Mouse (Mus musculus): Measurements from ENCODE around the gene Il17re. TPM values are rescaled to one million over a fixed set of nuclear protein-coding genes. Genes with fewer than 3 reads are reported as not detected.

Gene Il17re
- 0.21 and 0.28 TPM in 2 replicates for polyA plus RNA-seq (2014; fragmentation: Nextera tagmentation; extraction: Ambion mirVana)

GRCm38 (mm10) chr6:113457952-113458534 is at the start of gene Il17re:
Gene Il17re (plus strand): TSS chr6:113458484.
- Histone ChIP-seq H3K27me3 (ENCODE audit: control insufficient read depth, insufficient read depth, low read length) (no peaks in the 10 kb centered on the region), H3K4me3 (ENCODE audit: low read depth, low read length) (no peak within 1 kb of the TSS), H3K9ac (replicated peaks; ENCODE audit: low read depth, low read length) (no peak within 1 kb of the TSS), H3K27ac (ENCODE audit: low read depth, low read length) (no peak within 1 kb of the TSS), H3K4me2 (ENCODE audit: low read depth, low read length) (no peak within 1 kb of the TSS), H3K36me3 (ENCODE audit: control insufficient read depth, insufficient read depth, low read length) (no peaks in the 10 kb centered on the region), H3K9me3 (ENCODE audit: control insufficient read depth, low read length) (no peaks in the 10 kb centered on the region), H3K4me1 (ENCODE audit: control insufficient read depth, insufficient read depth, low read length) (no peaks in the 10 kb centered on the region)
- WGBS = 78% methylated on average over 10 of the region's 10 CpGs
- no peak for ATAC-seq (ENCODE audit: low read depth)

GRCm38 (mm10) chr6:113410001-113410400 is 48.3 kb upstream of the Il17re start:
- Histone ChIP-seq H3K27ac (ENCODE audit: low read depth, low read length) (no peak overlapping the region), H3K9me3 (ENCODE audit: control insufficient read depth, low read length) (no peaks in the 10 kb centered on the region), H3K9ac (replicated peaks; ENCODE audit: low read depth, low read length) (no peak overlapping the region), H3K36me3 (ENCODE audit: control insufficient read depth, insufficient read depth, low read length) (peaks cover 3% of the 10 kb centered on the region; the same call in 1 of the 2 replicates), H3K27me3 (ENCODE audit: control insufficient read depth, insufficient read depth, low read length) (no peaks in the 10 kb centered on the region), H3K4me2 (ENCODE audit: low read depth, low read length) (no peak overlapping the region), H3K4me1 (ENCODE audit: control insufficient read depth, insufficient read depth, low read length) (no peaks in the 10 kb centered on the region), H3K4me3 (ENCODE audit: low read depth, low read length) (no peak overlapping the region)
- WGBS = 69% methylated on average over 1 of the region's 1 CpGs
- no peak for ATAC-seq (ENCODE audit: low read depth)

GRCm38 (mm10) chr6:113416416-113416815 is 41.9 kb upstream of the Il17re start:
- Histone ChIP-seq H3K36me3 (ENCODE audit: control insufficient read depth, insufficient read depth, low read length) (peaks cover 4% of the 10 kb centered on the region; the same call in 1 of the 2 replicates), H3K9ac (replicated peaks; ENCODE audit: low read depth, low read length) (no peak overlapping the region), H3K27me3 (ENCODE audit: control insufficient read depth, insufficient read depth, low read length) (no peaks in the 10 kb centered on the region), H3K27ac (ENCODE audit: low read depth, low read length) (no peak overlapping the region), H3K4me2 (ENCODE audit: low read depth, low read length) (no peak overlapping the region), H3K4me1 (ENCODE audit: control insufficient read depth, insufficient read depth, low read length) (peaks cover 11% of the 10 kb centered on the region), H3K9me3 (ENCODE audit: control insufficient read depth, low read length) (no peaks in the 10 kb centered on the region), H3K4me3 (ENCODE audit: low read depth, low read length) (no peak overlapping the region)
- ATAC-seq (ENCODE audit: low read depth) = no peak
- 73% methylated on average over 5 of the region's 5 CpGs for WGBS

GRCm38 (mm10) chr6:113418441-113419198 is 39.7 kb upstream of the Il17re start:
- peaks cover 11% of the 10 kb centered on the region for H3K4me1 ChIP-seq (ENCODE audit: control insufficient read depth, insufficient read depth, low read length)
- WGBS = 15% methylated on average over 16 of the region's 16 CpGs
- peak overlapping the region; percentile 58 for H3K9ac ChIP-seq (replicated peaks; ENCODE audit: low read depth, low read length)
- H3K4me2 ChIP-seq (ENCODE audit: low read depth, low read length) = peak overlapping the region; percentile 95
- H3K27me3 ChIP-seq (ENCODE audit: control insufficient read depth, insufficient read depth, low read length) = no peaks in the 10 kb centered on the region
- no peaks in the 10 kb centered on the region for H3K9me3 ChIP-seq (ENCODE audit: control insufficient read depth, low read length)
- peaks cover 4% of the 10 kb centered on the region; the same call in 1 of the 2 replicates for H3K36me3 ChIP-seq (ENCODE audit: control insufficient read depth, insufficient read depth, low read length)
- H3K27ac ChIP-seq (ENCODE audit: low read depth, low read length) = no peak overlapping the region; the same call in 1 of the 2 replicates
- H3K4me3 ChIP-seq (ENCODE audit: low read depth, low read length) = peak overlapping the region; percentile 54
- ATAC-seq (ENCODE audit: low read depth) = peak; percentile 66

- WGBS = under 1% methylated on average over 25 of the region's 25 CpGs
- peak within 1 kb of the TSS; percentile 95 for H3K4me2 ChIP-seq (ENCODE audit: low read depth, low read length)
- no peaks in the 10 kb centered on the region for H3K9me3 ChIP-seq (ENCODE audit: control insufficient read depth, low read length)
- H3K4me1 ChIP-seq (ENCODE audit: control insufficient read depth, insufficient read depth, low read length) = peaks cover 11% of the 10 kb centered on the region
- ATAC-seq (ENCODE audit: low read depth) = peak; percentile 99
- H3K36me3 ChIP-seq (ENCODE audit: control insufficient read depth, insufficient read depth, low read length) = peaks cover 4% of the 10 kb centered on the region; the same call in 1 of the 2 replicates
- H3K4me3 ChIP-seq (ENCODE audit: low read depth, low read length) = peak within 1 kb of the TSS; percentile 54
- peak within 1 kb of the TSS; percentile 60; the same call in 1 of the 2 replicates for H3K27ac ChIP-seq (ENCODE audit: low read depth, low read length)
- peak within 1 kb of the TSS; percentile 58 for H3K9ac ChIP-seq (replicated peaks; ENCODE audit: low read depth, low read length)
- no peaks in the 10 kb centered on the region for H3K27me3 ChIP-seq (ENCODE audit: control insufficient read depth, insufficient read depth, low read length)
Measured at GRCm38 (mm10) chr6:113419199-113419587, 39.1 kb upstream of the Il17re start, which contains the start of gene Rpusd3. Gene Rpusd3 (minus strand): TSS chr6:113419340.

- H3K27ac ChIP-seq (ENCODE audit: low read depth, low read length) = no peak overlapping the region
- WGBS = 85% methylated on average over 4 of the region's 4 CpGs
- H3K9ac ChIP-seq (replicated peaks; ENCODE audit: low read depth, low read length) = no peak overlapping the region
- no peak overlapping the region for H3K4me2 ChIP-seq (ENCODE audit: low read depth, low read length)
- no peak overlapping the region for H3K4me3 ChIP-seq (ENCODE audit: low read depth, low read length)
- no peak for ATAC-seq (ENCODE audit: low read depth)
- peaks cover 7% of the 10 kb centered on the region for H3K4me1 ChIP-seq (ENCODE audit: control insufficient read depth, insufficient read depth, low read length)
- H3K9me3 ChIP-seq (ENCODE audit: control insufficient read depth, low read length) = no peaks in the 10 kb centered on the region
- no peaks in the 10 kb centered on the region for H3K36me3 ChIP-seq (ENCODE audit: control insufficient read depth, insufficient read depth, low read length)
- H3K27me3 ChIP-seq (ENCODE audit: control insufficient read depth, insufficient read depth, low read length) = no peaks in the 10 kb centered on the region
Measured at GRCm38 (mm10) chr6:113423000-113423399, 35.3 kb upstream of the Il17re start.

- no peak overlapping the region for H3K9ac ChIP-seq (replicated peaks; ENCODE audit: low read depth, low read length)
- no peak overlapping the region for H3K27ac ChIP-seq (ENCODE audit: low read depth, low read length)
- H3K9me3 ChIP-seq (ENCODE audit: control insufficient read depth, low read length) = no peaks in the 10 kb centered on the region
- no peak for ATAC-seq (ENCODE audit: low read depth)
- 90% methylated on average over 7 of the region's 7 CpGs for WGBS
- H3K4me2 ChIP-seq (ENCODE audit: low read depth, low read length) = no peak overlapping the region
- no peaks in the 10 kb centered on the region for H3K27me3 ChIP-seq (ENCODE audit: control insufficient read depth, insufficient read depth, low read length)
- no peak overlapping the region for H3K4me3 ChIP-seq (ENCODE audit: low read depth, low read length)
- H3K36me3 ChIP-seq (ENCODE audit: control insufficient read depth, insufficient read depth, low read length) = no peaks in the 10 kb centered on the region
- no peaks in the 10 kb centered on the region for H3K4me1 ChIP-seq (ENCODE audit: control insufficient read depth, insufficient read depth, low read length)
Measured at GRCm38 (mm10) chr6:113424187-113424586, 34.1 kb upstream of the Il17re start.

- Histone ChIP-seq H3K4me3 (ENCODE audit: low read depth, low read length) (no peak overlapping the region), H3K4me2 (ENCODE audit: low read depth, low read length) (no peak overlapping the region), H3K36me3 (ENCODE audit: control insufficient read depth, insufficient read depth, low read length) (no peaks in the 10 kb centered on the region), H3K4me1 (ENCODE audit: control insufficient read depth, insufficient read depth, low read length) (no peaks in the 10 kb centered on the region), H3K27ac (ENCODE audit: low read depth, low read length) (no peak overlapping the region), H3K9ac (replicated peaks; ENCODE audit: low read depth, low read length) (no peak overlapping the region), H3K27me3 (ENCODE audit: control insufficient read depth, insufficient read depth, low read length) (no peaks in the 10 kb centered on the region), H3K9me3 (ENCODE audit: control insufficient read depth, low read length) (no peaks in the 10 kb centered on the region)
- 93% methylated on average over 4 of the region's 4 CpGs for WGBS
- no peak for ATAC-seq (ENCODE audit: low read depth)
Measured at GRCm38 (mm10) chr6:113426696-113427095, 31.6 kb upstream of the Il17re start.

- Histone ChIP-seq H3K9me3 (ENCODE audit: control insufficient read depth, low read length) (no peaks in the 10 kb centered on the region), H3K4me1 (ENCODE audit: control insufficient read depth, insufficient read depth, low read length) (no peaks in the 10 kb centered on the region), H3K9ac (replicated peaks; ENCODE audit: low read depth, low read length) (no peak overlapping the region), H3K4me3 (ENCODE audit: low read depth, low read length) (no peak overlapping the region), H3K27ac (ENCODE audit: low read depth, low read length) (no peak overlapping the region), H3K27me3 (ENCODE audit: control insufficient read depth, insufficient read depth, low read length) (no peaks in the 10 kb centered on the region), H3K36me3 (ENCODE audit: control insufficient read depth, insufficient read depth, low read length) (no peaks in the 10 kb centered on the region), H3K4me2 (ENCODE audit: low read depth, low read length) (no peak overlapping the region)
- WGBS = 66% methylated on average over 3 of the region's 3 CpGs
- ATAC-seq (ENCODE audit: low read depth) = no peak
Measured at GRCm38 (mm10) chr6:113427397-113427796, 30.9 kb upstream of the Il17re start.
